Mouse (Mus musculus): ENCODE results near the gene Neurl1b.

Gene Neurl1b

DNA sequence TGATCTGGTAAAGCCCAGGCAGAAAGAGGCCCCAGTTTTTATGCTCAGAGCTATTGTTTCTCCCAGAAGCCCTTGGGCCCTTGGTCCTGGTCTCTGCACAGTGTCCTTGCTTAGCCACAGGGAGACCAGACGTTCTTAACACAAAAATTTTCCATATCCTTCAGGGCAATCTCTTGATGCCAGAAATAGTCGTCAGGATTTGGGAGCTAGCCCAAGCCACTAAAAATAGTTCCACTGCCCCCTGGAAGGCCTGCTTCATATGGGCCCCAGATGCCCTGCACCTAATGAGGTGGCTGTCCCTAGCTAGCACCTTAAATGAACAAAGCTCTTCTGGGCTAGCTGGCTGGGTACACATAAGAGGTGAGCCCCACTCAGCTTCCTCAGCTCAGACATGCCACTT lies 76.3 kb downstream of the Neurl1b start:
- DNase-seq (ENCODE audit: low read depth, low spot score): no peak

DNA sequence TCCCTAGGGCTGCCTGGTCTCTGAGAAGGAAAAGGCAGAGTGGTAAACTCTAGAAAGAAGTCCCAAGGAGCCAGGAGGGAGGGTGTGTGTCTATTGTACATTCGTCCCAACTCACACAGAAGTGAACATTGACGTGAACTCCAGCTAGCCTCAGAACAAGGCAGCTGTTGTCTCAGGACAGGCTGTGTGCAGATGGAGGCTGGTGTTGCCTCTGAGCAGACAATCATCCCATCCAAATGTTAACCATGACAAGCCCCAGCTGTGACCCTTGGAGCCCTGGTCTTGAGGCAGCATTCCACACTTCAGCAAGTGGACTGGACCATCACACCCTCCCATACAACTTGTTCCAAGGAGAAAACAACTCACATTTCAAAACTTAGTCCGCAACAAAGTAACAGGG lies 77.6 kb downstream of the Neurl1b start:
- no peak for DNase-seq (ENCODE audit: low read depth, low spot score)

DNA sequence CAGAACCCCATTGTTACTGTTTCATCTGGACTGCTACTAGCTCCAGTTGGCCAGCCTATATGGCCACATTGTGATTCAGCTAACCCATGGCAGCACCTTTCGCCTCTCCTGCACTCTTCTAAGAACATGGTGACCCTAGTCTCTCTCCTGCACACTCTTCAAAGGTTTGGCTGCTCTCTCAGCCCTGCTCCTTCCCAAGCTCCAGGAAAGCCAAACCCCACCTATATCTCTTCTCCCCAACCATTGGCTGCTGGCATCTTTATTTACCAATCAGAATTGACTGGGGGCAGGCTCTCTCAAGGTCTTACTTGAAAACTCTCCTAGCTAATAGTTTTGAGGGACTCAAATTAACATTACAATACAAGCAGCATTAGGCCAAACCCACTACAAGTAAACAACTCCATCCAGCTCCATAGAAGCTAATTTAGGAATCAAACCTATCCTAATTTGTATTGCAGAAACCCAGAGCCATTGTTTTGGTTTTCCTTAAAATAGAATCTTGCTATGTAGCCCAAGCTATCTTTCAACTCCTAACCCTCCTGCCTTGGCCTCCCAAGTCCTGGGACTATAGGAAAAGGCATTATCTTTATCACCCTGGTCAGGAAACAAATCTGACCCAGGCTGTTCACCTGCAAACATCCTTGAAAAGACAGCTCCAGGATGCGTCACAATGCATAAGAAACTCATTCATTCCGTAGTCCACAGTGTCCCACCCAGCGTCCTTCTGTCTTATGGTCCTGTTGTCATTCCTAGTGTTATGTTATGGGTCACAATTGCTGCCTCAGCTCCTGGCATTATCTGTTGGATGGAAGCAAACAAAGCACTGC lies 80.2 kb downstream of the Neurl1b start:
- no peak for DNase-seq (ENCODE audit: low read depth, low spot score)
